Mouse (Mus musculus) ZHBTc4 (cell line): ENCODE data around the gene Ptbp3.

Experiments
- DNase-seq: peaks from one replicate; pipeline ENCODE4 v3.0.0-alpha.2; 2011; ENCODE audit warnings: low read depth, low spot score

The Ptbp3 gene

GRCm38 (mm10) chr4:59506704-59507103, 42.5 kb downstream of the Ptbp3 start:
- no peak for DNase-seq

GRCm38 (mm10) chr4:59505481-59505880, 43.7 kb downstream of the Ptbp3 start:
- no peak for DNase-seq

GRCm38 (mm10) chr4:59491097-59491496, 58.1 kb downstream of the Ptbp3 start:
- no peak for DNase-seq

- DNase-seq: no peak
Measured at GRCm38 (mm10) chr4:59471306-59471705, 77.9 kb downstream of the Ptbp3 start.

GRCm38 (mm10) chr4:59465449-59465848, 83.7 kb downstream of the Ptbp3 start:
- DNase-seq: no peak

- DNase-seq: no peak
Measured at GRCm38 (mm10) chr4:59464661-59465060, 84.5 kb downstream of the Ptbp3 start.

GRCm38 (mm10) chr4:59462494-59462893, 86.7 kb downstream of the Ptbp3 start:
- DNase-seq: no peak

- DNase-seq: no peak
Measured at GRCm38 (mm10) chr4:59461116-59461727, 87.9 kb downstream of the Ptbp3 start.

GRCm38 (mm10) chr4:59459216-59459955, 89.8 kb downstream of the Ptbp3 start:
- DNase-seq: no peak

GRCm38 (mm10) chr4:59457941-59458340, 91.2 kb downstream of the Ptbp3 start:
- peak; percentile 75 for DNase-seq

- no peak for DNase-seq
Measured at GRCm38 (mm10) chr4:59457091-59457490, 92.1 kb downstream of the Ptbp3 start.

GRCm38 (mm10) chr4:59455465-59455864, 93.7 kb downstream of the Ptbp3 start:
- no peak for DNase-seq

GRCm38 (mm10) chr4:59454046-59454445, 95.1 kb downstream of the Ptbp3 start:
- DNase-seq: no peak

GRCm38 (mm10) chr4:59452503-59452933, 96.6 kb downstream of the Ptbp3 start:
- peak; percentile 46 for DNase-seq

GRCm38 (mm10) chr4:59450906-59451305, 98.3 kb downstream of the Ptbp3 start:
- peak; percentile 91 for DNase-seq

GRCm38 (mm10) chr4:59450234-59450854, 98.8 kb downstream of the Ptbp3 start:
- DNase-seq: no peak

- peak; percentile 57 for DNase-seq
Measured at GRCm38 (mm10) chr4:59447296-59447695, 101.9 kb downstream of the Ptbp3 start.

GRCm38 (mm10) chr4:59445516-59445915, 103.6 kb downstream of the Ptbp3 start:
- DNase-seq: no peak

- no peak for DNase-seq
Measured at GRCm38 (mm10) chr4:59444994-59445393, 104.2 kb downstream of the Ptbp3 start.

GRCm38 (mm10) chr4:59444085-59444484, 105.1 kb downstream of the Ptbp3 start:
- DNase-seq: no peak

GRCm38 (mm10) chr4:59441265-59441664, 107.9 kb downstream of the Ptbp3 start:
- no peak for DNase-seq

GRCm38 (mm10) chr4:59439960-59440359, 109.2 kb downstream of the Ptbp3 start:
- DNase-seq: no peak

- no peak for DNase-seq
Measured at GRCm38 (mm10) chr4:59439041-59439440, 110.1 kb downstream of the Ptbp3 start.
